Mouse (Mus musculus) ES-E14 (cell line): ENCODE results near the gene Magi2.

Experiments
- HCFC1 ChIP-seq: IDR thresholded peaks from 2 replicates; pipeline ENCODE4 v1.6.1; 2012; ENCODE audit warnings: low read length, inconsistent platforms, borderline replicate concordance; ENCODE audit not compliant: insufficient read depth
- ZC3H11A ChIP-seq: IDR thresholded peaks from 2 replicates; pipeline ENCODE4 v1.6.1; 2012; ENCODE audit warnings: low read depth, mild to moderate bottlenecking, inconsistent platforms, low read length, borderline replicate concordance

- TF ChIP-seq ZC3H11A (no peak), HCFC1 (no peak)
Measured at GRCm38 (mm10) chr5:20256150-20256868, 1029.5 kb downstream of the Magi2 start.
